Mouse (Mus musculus): Measurements from ENCODE around the gene Mag. TPM values are rescaled to one million over a fixed set of nuclear protein-coding genes. Genes with fewer than 3 reads are reported as not detected.

The Mag gene
- polyA plus RNA-seq, 1 experiment from 2014 or later, result not detected

Other genes with a start within 250 kb of the Mag start
- 84.1 and 84.8 TPM in 2 replicates for gene Haus5, start 249.9 kb downstream of the Mag start, polyA plus RNA-seq (2016; fragmentation: Nextera tagmentation; extraction: Ambion mirVana)
- gene Pmis2, start 243.3 kb downstream of the Mag start, polyA plus RNA-seq (2016; fragmentation: Nextera tagmentation; extraction: Ambion mirVana), result not detected in 2 replicates
- not detected in 2 replicates for gene 2200002J24Rik, start 215.9 kb downstream of the Mag start, polyA plus RNA-seq (2016; fragmentation: Nextera tagmentation; extraction: Ambion mirVana)
- gene Atp4a, start 202.7 kb downstream of the Mag start, polyA plus RNA-seq (2016; fragmentation: Nextera tagmentation; extraction: Ambion mirVana), result 0.08 and 0.38 TPM in 2 replicates
- 153 and 159 TPM in 2 replicates for gene Tmem147, start 185.3 kb downstream of the Mag start, polyA plus RNA-seq (2016; fragmentation: Nextera tagmentation; extraction: Ambion mirVana)
- 0.43 TPM in 1 of 2 replicates, not detected in the other for gene Gapdhs, start 171.2 kb downstream of the Mag start, polyA plus RNA-seq (2016; fragmentation: Nextera tagmentation; extraction: Ambion mirVana)
- gene Sbsn, start 163.4 kb downstream of the Mag start, polyA plus RNA-seq (2016; fragmentation: Nextera tagmentation; extraction: Ambion mirVana), result 1.1 and 1.4 TPM in 2 replicates
- gene Dmkn, start 151.1 kb downstream of the Mag start, polyA plus RNA-seq (2016; fragmentation: Nextera tagmentation; extraction: Ambion mirVana), result not detected in 2 replicates
- gene Krtdap, start 127.0 kb downstream of the Mag start, polyA plus RNA-seq (2016; fragmentation: Nextera tagmentation; extraction: Ambion mirVana), result not detected in 2 replicates
- not detected in 2 replicates for gene Ffar2, start 91.1 kb downstream of the Mag start, polyA plus RNA-seq (2016; fragmentation: Nextera tagmentation; extraction: Ambion mirVana)
- not detected in 2 replicates for gene Ffar3, start 58.7 kb downstream of the Mag start, polyA plus RNA-seq (2016; fragmentation: Nextera tagmentation; extraction: Ambion mirVana)
- not detected in 2 replicates for gene Ffar1, start 53.3 kb downstream of the Mag start, polyA plus RNA-seq (2016; fragmentation: Nextera tagmentation; extraction: Ambion mirVana)
- 0.59 TPM in 1 of 2 replicates, not detected in the other for gene Cd22, start 34.5 kb downstream of the Mag start, polyA plus RNA-seq (2016; fragmentation: Nextera tagmentation; extraction: Ambion mirVana)
- not detected in 2 replicates for gene Hamp2, start 9.8 kb upstream of the Mag start, polyA plus RNA-seq (2016; fragmentation: Nextera tagmentation; extraction: Ambion mirVana)
- not detected in 2 replicates for gene Hamp, start 29.2 kb upstream of the Mag start, polyA plus RNA-seq (2016; fragmentation: Nextera tagmentation; extraction: Ambion mirVana)
- gene Usf2, start 41.9 kb upstream of the Mag start, polyA plus RNA-seq (2016; fragmentation: Nextera tagmentation; extraction: Ambion mirVana), result 28.7 and 33.5 TPM in 2 replicates
- 28.9 and 31.3 TPM in 2 replicates for gene Lsr, start 58.6 kb upstream of the Mag start, polyA plus RNA-seq (2016; fragmentation: Nextera tagmentation; extraction: Ambion mirVana)
- 1.0 and 1.3 TPM in 2 replicates for gene Fam187b, start 58.9 kb upstream of the Mag start, polyA plus RNA-seq (2016; fragmentation: Nextera tagmentation; extraction: Ambion mirVana)
- gene Fxyd5, start 127.6 kb upstream of the Mag start, polyA plus RNA-seq (2016; fragmentation: Nextera tagmentation; extraction: Ambion mirVana), result 8.0 and 8.1 TPM in 2 replicates
- 0.30 and 1.3 TPM in 2 replicates for gene Fxyd7, start 136.6 kb upstream of the Mag start, polyA plus RNA-seq (2016; fragmentation: Nextera tagmentation; extraction: Ambion mirVana)
- gene Fxyd1, start 142.3 kb upstream of the Mag start, polyA plus RNA-seq (2016; fragmentation: Nextera tagmentation; extraction: Ambion mirVana), result 6.2 and 7.7 TPM in 2 replicates
- 0.13 and 0.16 TPM in 2 replicates for gene Lgi4, start 144.5 kb upstream of the Mag start, polyA plus RNA-seq (2016; fragmentation: Nextera tagmentation; extraction: Ambion mirVana)
- gene Fxyd3, start 161.8 kb upstream of the Mag start, polyA plus RNA-seq (2016; fragmentation: Nextera tagmentation; extraction: Ambion mirVana), result 7.6 and 10.0 TPM in 2 replicates
- 3.1 TPM in 2 replicates for gene Hpn, start 200.4 kb upstream of the Mag start, polyA plus RNA-seq (2016; fragmentation: Nextera tagmentation; extraction: Ambion mirVana)
- gene Scn1b, start 212.1 kb upstream of the Mag start, polyA plus RNA-seq (2016; fragmentation: Nextera tagmentation; extraction: Ambion mirVana), result 0.38 and 0.81 TPM in 2 replicates
- 87.3 and 106 TPM in 2 replicates for gene Gramd1a, start 241.0 kb upstream of the Mag start, polyA plus RNA-seq (2016; fragmentation: Nextera tagmentation; extraction: Ambion mirVana)